Mouse (Mus musculus): Measurements from ENCODE around the gene Itga2. TPM values are rescaled to one million over a fixed set of nuclear protein-coding genes. Genes with fewer than 3 reads are reported as not detected.

Gene Itga2
- polyA plus RNA-seq, 1 experiment from 2014 or later: 2.4 TPM

GRCm38 (mm10) chr13:114845804-114846203, 86.1 kb downstream of the Itga2 start:
- H3K4me2 ChIP-seq: no peak overlapping the region
- no peak overlapping the region for H3K27ac ChIP-seq (replicated peaks)
- H3K27me3 ChIP-seq (replicated peaks): no peaks in the 10 kb centered on the region
- no peaks in the 10 kb centered on the region for H3K4me1 ChIP-seq
- peaks cover 3% of the 10 kb centered on the region; the same call in 1 of the 2 replicates for H3K36me3 ChIP-seq
- H3K4me3 ChIP-seq: no peak overlapping the region
- no peak overlapping the region for H3K9ac ChIP-seq
- no peaks in the 10 kb centered on the region for H3K9me3 ChIP-seq
- no peak for ATAC-seq (ENCODE audit: extremely low read depth, insufficient number of reproducible peaks, low FRiP score, low TSS enrichment)
- 69% methylated on average over 6 of the region's 6 CpGs for WGBS

- no peak overlapping the region for H3K27ac ChIP-seq (replicated peaks)
- H3K36me3 ChIP-seq: peaks cover 3% of the 10 kb centered on the region; the same call in 1 of the 2 replicates
- no peak overlapping the region for H3K9ac ChIP-seq
- H3K9me3 ChIP-seq: no peaks in the 10 kb centered on the region
- H3K4me2 ChIP-seq: no peak overlapping the region
- whole genome bisulfite sequencing: 18% methylated on average over 1 of the region's 1 CpGs
- no peak for ATAC-seq (ENCODE audit: extremely low read depth, insufficient number of reproducible peaks, low FRiP score, low TSS enrichment)
- H3K27me3 ChIP-seq (replicated peaks): no peaks in the 10 kb centered on the region
- peaks cover 13% of the 10 kb centered on the region for H3K4me1 ChIP-seq
- H3K4me3 ChIP-seq: no peak overlapping the region
Measured at GRCm38 (mm10) chr13:114843318-114843717, 88.6 kb downstream of the Itga2 start.

- no peak overlapping the region for H3K27ac ChIP-seq (replicated peaks)
- H3K27me3 ChIP-seq (replicated peaks): no peaks in the 10 kb centered on the region
- no peaks in the 10 kb centered on the region for H3K9me3 ChIP-seq
- H3K4me1 ChIP-seq: peaks cover 21% of the 10 kb centered on the region
- H3K9ac ChIP-seq: no peak overlapping the region
- ATAC-seq (ENCODE audit: extremely low read depth, insufficient number of reproducible peaks, low FRiP score, low TSS enrichment): no peak
- no peak overlapping the region for H3K4me3 ChIP-seq
- no peak overlapping the region for H3K4me2 ChIP-seq
- WGBS: 71% methylated on average over 4 of the region's 4 CpGs
- H3K36me3 ChIP-seq: peaks cover 13% of the 10 kb centered on the region
Measured at GRCm38 (mm10) chr13:114840545-114840944, 91.4 kb downstream of the Itga2 start.

- 65% methylated on average over 9 of the region's 9 CpGs for WGBS
- Histone ChIP-seq H3K4me1 (peaks cover 21% of the 10 kb centered on the region), H3K9ac (no peak overlapping the region), H3K9me3 (no peaks in the 10 kb centered on the region), H3K27ac (replicated peaks) (peak overlapping the region; percentile 85), H3K4me2 (no peak overlapping the region), H3K36me3 (peaks cover 13% of the 10 kb centered on the region), H3K4me3 (no peak overlapping the region), H3K27me3 (replicated peaks) (no peaks in the 10 kb centered on the region)
- ATAC-seq (ENCODE audit: extremely low read depth, insufficient number of reproducible peaks, low FRiP score, low TSS enrichment): no peak
Measured at GRCm38 (mm10) chr13:114839098-114839497, 92.8 kb downstream of the Itga2 start.

GRCm38 (mm10) chr13:114838535-114838990, 93.3 kb downstream of the Itga2 start:
- H3K36me3 ChIP-seq: peaks cover 16% of the 10 kb centered on the region
- no peaks in the 10 kb centered on the region for H3K27me3 ChIP-seq (replicated peaks)
- WGBS: 25% methylated on average over 5 of the region's 5 CpGs
- ATAC-seq (ENCODE audit: extremely low read depth, insufficient number of reproducible peaks, low FRiP score, low TSS enrichment): no peak
- H3K27ac ChIP-seq (replicated peaks): peak overlapping the region; percentile 85
- H3K9ac ChIP-seq: 0 out of 2 replicates have a peak overlapping the region, but pooled peaks have one; percentile 41
- no peak overlapping the region for H3K4me3 ChIP-seq
- no peaks in the 10 kb centered on the region for H3K9me3 ChIP-seq
- H3K4me2 ChIP-seq: peak overlapping the region; percentile 17; the same call in 1 of the 2 replicates
- H3K4me1 ChIP-seq: peaks cover 21% of the 10 kb centered on the region

- Histone ChIP-seq H3K27ac (replicated peaks) (no peak overlapping the region), H3K9ac (no peak overlapping the region), H3K4me3 (no peak overlapping the region), H3K4me2 (no peak overlapping the region), H3K4me1 (peaks cover 21% of the 10 kb centered on the region), H3K36me3 (peaks cover 16% of the 10 kb centered on the region), H3K27me3 (replicated peaks) (no peaks in the 10 kb centered on the region), H3K9me3 (no peaks in the 10 kb centered on the region)
- WGBS: 68% methylated on average over 7 of the region's 7 CpGs
- no peak for ATAC-seq (ENCODE audit: extremely low read depth, insufficient number of reproducible peaks, low FRiP score, low TSS enrichment)
Measured at GRCm38 (mm10) chr13:114837061-114837460, 94.8 kb downstream of the Itga2 start.

GRCm38 (mm10) chr13:114834580-114834979, 97.3 kb downstream of the Itga2 start:
- H3K9me3 ChIP-seq: no peaks in the 10 kb centered on the region
- WGBS: 25% methylated on average over 2 of the region's 2 CpGs
- H3K27ac ChIP-seq (replicated peaks): no peak overlapping the region

GRCm38 (mm10) chr13:114833351-114833750, 98.5 kb downstream of the Itga2 start:
- 81% methylated on average over 4 of the region's 4 CpGs for whole genome bisulfite sequencing
- no peak overlapping the region for H3K27ac ChIP-seq (replicated peaks)
- peaks cover 40% of the 10 kb centered on the region for H3K36me3 ChIP-seq
- no peak overlapping the region for H3K9ac ChIP-seq
- no peak overlapping the region for H3K4me3 ChIP-seq
- ATAC-seq (ENCODE audit: extremely low read depth, insufficient number of reproducible peaks, low FRiP score, low TSS enrichment): no peak
- H3K27me3 ChIP-seq (replicated peaks): no peaks in the 10 kb centered on the region
- no peak overlapping the region for H3K4me2 ChIP-seq
- H3K9me3 ChIP-seq: no peaks in the 10 kb centered on the region
- H3K4me1 ChIP-seq: peaks cover 9% of the 10 kb centered on the region

More at GRCm38 (mm10) chr13:114834580-114834979, 97.3 kb downstream of the Itga2 start:
- H3K4me2 ChIP-seq: no peak overlapping the region
- no peaks in the 10 kb centered on the region for H3K27me3 ChIP-seq (replicated peaks)
- H3K36me3 ChIP-seq: peaks cover 32% of the 10 kb centered on the region
- ATAC-seq (ENCODE audit: extremely low read depth, insufficient number of reproducible peaks, low FRiP score, low TSS enrichment): no peak
- H3K4me3 ChIP-seq: no peak overlapping the region
- no peak overlapping the region for H3K9ac ChIP-seq
- H3K4me1 ChIP-seq: peaks cover 21% of the 10 kb centered on the region

GRCm38 (mm10) chr13:114832761-114833160, 99.1 kb downstream of the Itga2 start:
- H3K4me1 ChIP-seq: peaks cover 5% of the 10 kb centered on the region; the same call in 1 of the 2 replicates
- 68% methylated on average over 5 of the region's 5 CpGs for WGBS
- no peak for ATAC-seq (ENCODE audit: extremely low read depth, insufficient number of reproducible peaks, low FRiP score, low TSS enrichment)
- H3K4me2 ChIP-seq: no peak overlapping the region
- H3K4me3 ChIP-seq: no peak overlapping the region
- H3K9ac ChIP-seq: no peak overlapping the region
- H3K36me3 ChIP-seq: peaks cover 45% of the 10 kb centered on the region
- H3K27ac ChIP-seq (replicated peaks): no peak overlapping the region
- no peaks in the 10 kb centered on the region for H3K9me3 ChIP-seq
- no peaks in the 10 kb centered on the region for H3K27me3 ChIP-seq (replicated peaks)

GRCm38 (mm10) chr13:114831367-114831833, 100.5 kb downstream of the Itga2 start:
- Histone ChIP-seq H3K4me2 (no peak overlapping the region), H3K27ac (replicated peaks) (no peak overlapping the region), H3K4me1 (peaks cover 11% of the 10 kb centered on the region; the same call in 1 of the 2 replicates), H3K9ac (no peak overlapping the region), H3K27me3 (replicated peaks) (no peaks in the 10 kb centered on the region), H3K36me3 (peaks cover 49% of the 10 kb centered on the region), H3K4me3 (no peak overlapping the region), H3K9me3 (no peaks in the 10 kb centered on the region)
- 76% methylated on average over 4 of the region's 4 CpGs for WGBS
- ATAC-seq (ENCODE audit: extremely low read depth, insufficient number of reproducible peaks, low FRiP score, low TSS enrichment): no peak

GRCm38 (mm10) chr13:114825377-114825855, 106.5 kb downstream of the Itga2 start:
- 87% methylated on average over 6 of the region's 6 CpGs for WGBS
- peaks cover 11% of the 10 kb centered on the region; the same call in 1 of the 2 replicates for H3K4me1 ChIP-seq
- peaks cover 78% of the 10 kb centered on the region for H3K36me3 ChIP-seq
- H3K9me3 ChIP-seq: no peaks in the 10 kb centered on the region
- no peak overlapping the region for H3K9ac ChIP-seq
- H3K27ac ChIP-seq (replicated peaks): no peak overlapping the region
- no peak for ATAC-seq (ENCODE audit: extremely low read depth, insufficient number of reproducible peaks, low FRiP score, low TSS enrichment)
- no peaks in the 10 kb centered on the region for H3K27me3 ChIP-seq (replicated peaks)
- H3K4me2 ChIP-seq: no peak overlapping the region
- H3K4me3 ChIP-seq: no peak overlapping the region

- no peaks in the 10 kb centered on the region for H3K27me3 ChIP-seq (replicated peaks)
- H3K4me2 ChIP-seq: no peak overlapping the region
- H3K9ac ChIP-seq: no peak overlapping the region
- H3K9me3 ChIP-seq: no peaks in the 10 kb centered on the region
- 81% methylated on average over 2 of the region's 2 CpGs for WGBS
- ATAC-seq (ENCODE audit: extremely low read depth, insufficient number of reproducible peaks, low FRiP score, low TSS enrichment): no peak
- peaks cover 59% of the 10 kb centered on the region for H3K36me3 ChIP-seq
- peaks cover 19% of the 10 kb centered on the region for H3K4me1 ChIP-seq
- H3K27ac ChIP-seq (replicated peaks): no peak overlapping the region
- no peak overlapping the region for H3K4me3 ChIP-seq
Measured at GRCm38 (mm10) chr13:114822871-114823270, 109.0 kb downstream of the Itga2 start.
